Mouse (Mus musculus) small intestine, adult 2 months (tissue): ENCODE data around the gene Bcat1. TPM values are rescaled to one million over a fixed set of nuclear protein-coding genes. Genes with fewer than 3 reads are reported as not detected.

Experiments
- H3K27ac ChIP-seq: fragments of 200-500 bp; 2 replicates; pipeline ENCODE4 v1.5.1; 2012; ENCODE audit warnings: low read depth, low read length, control low read depth, inconsistent platforms; ENCODE audit not compliant: insufficient read depth
- H3K27me3 ChIP-seq: fragments of 200-500 bp; 2 replicates; pipeline ENCODE4 v1.6.1; 2012; ENCODE audit warnings: mild to moderate bottlenecking, moderate library complexity, low read length, inconsistent platforms; ENCODE audit not compliant: control insufficient read depth, insufficient read depth
- H3K36me3 ChIP-seq: fragments of 200-500 bp; 2 replicates; pipeline ENCODE4 v1.6.1; 2012; ENCODE audit warnings: mild to moderate bottlenecking, low read length, control low read depth, inconsistent platforms; ENCODE audit not compliant: control insufficient read depth, insufficient read depth
- H3K4me1 ChIP-seq: fragments of 200-500 bp; 2 replicates; pipeline ENCODE4 v1.6.1; 2012; ENCODE audit warnings: low read length, inconsistent platforms, mixed read lengths; ENCODE audit not compliant: control insufficient read depth, insufficient read depth, insufficient read length
- H3K4me3 ChIP-seq: fragments of 200-500 bp; 2 replicates; pipeline ENCODE4 v1.5.1; 2012; ENCODE audit warnings: low read depth, mild to moderate bottlenecking, control low read depth, inconsistent platforms, low read length, moderate library complexity
- CTCF ChIP-seq: fragments of 200-500 bp; IDR thresholded peaks from 2 replicates; pipeline ENCODE4 v1.5.1; 2012; ENCODE audit warnings: low read depth, mild to moderate bottlenecking, control low read depth, inconsistent platforms, low read length, moderate library complexity, mixed read lengths; ENCODE audit not compliant: insufficient replicate concordance, insufficient read length; ENCODE audit errors: extremely low read depth
- POLR2A ChIP-seq: fragments of 200-500 bp; IDR thresholded peaks from 2 replicates; pipeline ENCODE4 v1.6.1; 2012; ENCODE audit warnings: low read depth, mild to moderate bottlenecking, control low read depth, inconsistent platforms, low read length, moderate library complexity
- WGBS: fragments of 180-500 bp; shearing (Covaris S2); methylation state at CpG from one replicate; pipeline ENCODE4 v1.1.7; 2018; 5-methylcytosine and 5-hydroxymethylcytosine counted together
- polyA plus RNA-seq: library from polyadenylated mRNA; depleted of rRNA; stranded (reverse); fragments of >200 nt; gene quantifications from 2 replicates; pipeline ENCODE4 v1.2.3, GENCODE M21; 2012

Bcat1 gene
- polyA plus RNA-seq, 1 experiment = 0.22 TPM

DNA sequence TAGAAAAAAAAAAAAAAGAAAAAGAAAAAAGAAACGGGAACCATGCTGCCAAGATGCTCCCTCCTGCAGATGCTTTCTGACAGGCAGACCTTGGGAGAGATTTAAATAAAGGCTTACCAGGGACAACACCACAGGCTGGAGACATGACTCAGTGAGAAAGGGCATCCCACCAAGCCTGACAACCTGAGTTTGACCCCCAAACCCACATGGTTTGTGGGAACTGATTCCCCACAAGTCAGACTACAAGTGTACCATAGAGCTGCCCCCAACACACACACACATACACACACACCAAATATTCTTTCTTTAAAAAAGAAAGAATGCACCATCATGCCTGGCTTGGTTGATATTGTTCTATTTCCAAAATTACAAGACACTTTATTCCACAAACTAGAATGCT, 11.9 kb downstream of the Bcat1 start:
- H3K27me3 ChIP-seq = no peaks in the 10 kb centered on the region
- whole genome bisulfite sequencing = 40% methylated on average over 1 of the region's 1 CpGs
- H3K27ac ChIP-seq = no peak overlapping the region
- no peak overlapping the region for H3K4me3 ChIP-seq
- no peaks in the 10 kb centered on the region for H3K4me1 ChIP-seq
- no peaks in the 10 kb centered on the region for H3K36me3 ChIP-seq
- TF ChIP-seq POLR2A (no peak), CTCF (no peak)

DNA sequence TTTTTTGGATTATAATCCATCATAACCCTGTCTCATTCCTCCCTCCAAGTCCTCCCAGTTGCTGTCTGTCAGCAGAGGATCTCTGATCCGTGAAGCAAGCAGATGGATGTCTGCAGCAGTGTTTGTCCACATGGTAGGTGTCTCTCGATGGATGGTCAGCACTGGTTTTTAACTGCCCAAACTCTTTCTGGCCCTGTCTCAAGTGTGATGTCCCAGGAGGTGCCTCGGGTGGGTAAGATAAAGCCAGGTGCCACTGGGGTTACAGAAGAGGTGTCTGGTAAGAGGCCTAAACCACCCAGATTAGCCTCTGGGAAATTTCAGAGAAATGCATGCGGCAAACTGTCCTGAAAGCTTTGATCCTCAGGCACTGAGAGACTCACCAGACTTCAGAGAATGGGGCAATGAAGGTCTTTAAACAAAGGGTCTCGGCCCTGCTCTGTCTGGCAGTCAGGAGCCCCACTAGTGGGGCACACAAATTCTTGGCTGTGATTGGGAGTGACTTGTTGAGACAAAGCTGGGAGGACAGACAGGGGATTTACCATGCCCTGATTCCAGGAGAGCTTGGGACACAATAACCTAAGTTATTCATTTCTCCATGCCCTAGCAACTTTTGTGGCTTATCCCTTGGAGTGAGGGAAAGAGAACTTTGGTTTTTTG, 12.6 kb downstream of the Bcat1 start:
- Histone ChIP-seq H3K4me1 (no peaks in the 10 kb centered on the region), H3K36me3 (no peaks in the 10 kb centered on the region), H3K27ac (no peak overlapping the region), H3K27me3 (no peaks in the 10 kb centered on the region), H3K4me3 (no peak overlapping the region)
- TF ChIP-seq POLR2A = no peak
- no peak for TF ChIP-seq CTCF
- 65% methylated on average over 5 of the region's 5 CpGs for WGBS

DNA sequence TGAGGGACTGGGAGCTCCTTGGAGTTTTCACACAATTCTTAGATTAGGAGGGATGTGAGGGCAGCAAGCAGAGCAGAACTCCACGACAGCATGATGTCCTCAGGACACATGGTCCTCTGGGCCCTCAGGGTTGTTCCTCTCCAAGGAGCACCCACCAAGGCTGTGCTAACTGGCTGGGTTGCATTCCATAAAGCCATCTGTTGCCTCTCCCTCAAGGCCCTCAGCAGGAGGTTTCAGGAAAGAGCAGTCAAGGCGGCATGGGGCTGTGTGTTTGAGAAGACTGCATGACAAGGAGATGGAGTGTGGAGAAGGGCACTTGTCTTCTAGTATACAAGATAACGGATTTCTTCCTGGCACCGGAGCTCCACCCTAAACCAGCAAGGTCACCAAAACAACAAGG, 13.2 kb downstream of the Bcat1 start:
- no peaks in the 10 kb centered on the region for H3K27me3 ChIP-seq
- WGBS = 75% methylated on average over 4 of the region's 4 CpGs
- no peak overlapping the region for H3K27ac ChIP-seq
- H3K36me3 ChIP-seq = no peaks in the 10 kb centered on the region
- no peaks in the 10 kb centered on the region for H3K4me1 ChIP-seq
- no peak overlapping the region for H3K4me3 ChIP-seq
- TF ChIP-seq POLR2A (no peak), CTCF (no peak)

DNA sequence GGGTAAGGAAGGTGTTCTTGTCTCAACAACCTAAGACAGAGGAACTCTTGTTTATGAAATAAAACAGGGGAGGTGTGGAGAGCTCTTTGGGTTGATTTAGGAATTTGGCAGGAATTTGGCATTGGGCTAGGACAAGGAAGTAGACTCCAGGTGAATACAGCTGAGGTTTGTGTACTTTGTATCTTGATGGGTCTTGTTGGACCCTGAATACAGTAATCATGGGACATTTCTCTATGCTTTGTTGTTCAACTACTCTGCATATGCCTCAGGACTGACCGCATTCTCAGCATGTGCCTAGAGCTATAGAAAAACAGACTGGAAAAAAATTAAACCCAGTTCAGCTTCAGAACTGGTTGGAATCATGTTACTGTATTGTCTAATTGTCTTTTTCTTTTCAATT, 14.6 kb downstream of the Bcat1 start:
- Histone ChIP-seq H3K27me3 (no peaks in the 10 kb centered on the region), H3K27ac (no peak overlapping the region), H3K4me3 (no peak overlapping the region), H3K4me1 (no peaks in the 10 kb centered on the region), H3K36me3 (no peaks in the 10 kb centered on the region)
- TF ChIP-seq POLR2A (no peak), CTCF (no peak)
- WGBS = 93% methylated on average over 1 of the region's 1 CpGs

DNA sequence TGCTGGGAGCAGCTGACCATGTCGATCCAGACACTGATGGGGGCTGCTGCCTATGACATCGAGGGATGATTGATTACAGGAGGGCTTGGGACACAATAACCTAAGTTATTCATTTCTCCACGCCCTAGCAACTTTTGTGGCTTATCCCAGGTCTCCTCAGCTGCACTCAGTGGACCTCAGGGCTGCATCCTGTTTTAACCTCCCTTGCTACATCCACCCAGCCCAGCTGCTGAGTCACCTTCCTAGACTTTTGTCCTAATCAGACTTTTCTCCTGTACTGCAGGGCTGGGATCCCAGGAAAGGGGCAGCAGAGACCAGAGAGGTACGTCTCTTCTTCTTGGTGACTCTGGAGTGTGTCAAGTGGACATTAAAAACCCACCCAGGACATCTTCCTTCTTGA, 19.9 kb downstream of the Bcat1 start:
- 57% methylated on average over 4 of the region's 4 CpGs for WGBS
- H3K27ac ChIP-seq = no peak overlapping the region
- no peaks in the 10 kb centered on the region for H3K36me3 ChIP-seq
- H3K27me3 ChIP-seq = no peaks in the 10 kb centered on the region
- TF ChIP-seq CTCF (no peak), POLR2A (no peak)
- H3K4me1 ChIP-seq = no peaks in the 10 kb centered on the region
- no peak overlapping the region for H3K4me3 ChIP-seq

DNA sequence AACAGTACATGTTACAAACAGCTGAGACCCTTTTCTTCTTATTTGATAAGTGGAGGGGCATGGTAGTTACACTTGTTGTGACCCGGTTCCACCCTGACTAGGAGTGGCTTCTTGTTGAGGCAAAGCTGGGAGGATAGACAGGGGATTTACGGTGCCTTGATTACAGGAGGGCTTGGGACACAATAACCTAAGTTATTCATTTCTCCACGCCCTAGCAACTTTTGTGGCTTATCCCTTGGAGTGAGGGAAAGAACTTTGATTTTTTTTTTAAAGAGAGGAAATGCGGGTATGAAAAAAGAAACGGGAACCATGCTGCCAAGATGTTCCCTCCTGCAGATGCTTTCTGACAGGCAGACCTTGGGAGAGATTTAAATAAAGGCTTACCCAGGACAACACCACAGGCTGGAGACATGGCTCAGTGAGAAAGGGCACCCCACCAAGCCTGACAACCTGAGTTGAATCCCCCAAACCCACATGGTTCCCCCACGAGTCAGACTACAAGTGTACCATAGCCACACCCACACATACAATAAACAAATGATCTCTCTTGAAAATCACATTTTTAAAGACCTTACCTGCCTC, 20.6 kb downstream of the Bcat1 start:
- TF ChIP-seq CTCF (no peak), POLR2A (no peak)
- Histone ChIP-seq H3K4me1 (no peaks in the 10 kb centered on the region), H3K36me3 (no peaks in the 10 kb centered on the region), H3K27ac (no peak overlapping the region), H3K4me3 (no peak overlapping the region), H3K27me3 (no peaks in the 10 kb centered on the region)
- WGBS = 25% methylated on average over 6 of the region's 6 CpGs

DNA sequence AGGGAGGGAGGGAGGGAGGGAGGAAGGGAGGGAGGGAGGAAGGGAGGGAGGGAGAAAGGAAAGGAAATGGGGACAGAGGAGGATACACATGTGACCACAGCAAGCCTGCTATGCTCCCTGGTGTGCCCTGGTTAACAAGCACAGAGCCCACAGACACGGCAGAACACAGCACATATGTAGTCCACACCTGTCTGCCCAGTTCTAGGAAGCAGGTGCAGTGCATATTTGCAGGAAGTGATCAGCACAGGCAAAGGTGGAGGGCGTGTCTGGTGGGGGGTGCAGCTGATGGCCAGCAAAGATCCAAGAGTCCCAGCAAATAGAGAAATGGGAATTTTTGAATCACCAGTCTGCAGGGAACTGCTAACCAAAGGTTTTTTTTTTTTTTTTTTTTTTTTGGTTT, 23.3 kb downstream of the Bcat1 start:
- TF ChIP-seq CTCF (no peak), POLR2A (no peak)
- Histone ChIP-seq H3K27ac (no peak overlapping the region), H3K4me1 (peaks cover 3% of the 10 kb centered on the region; the same call in 1 of the 2 replicates), H3K4me3 (no peak overlapping the region), H3K27me3 (peaks cover 11% of the 10 kb centered on the region), H3K36me3 (no peaks in the 10 kb centered on the region)
- WGBS = 30% methylated on average over 2 of the region's 2 CpGs

DNA sequence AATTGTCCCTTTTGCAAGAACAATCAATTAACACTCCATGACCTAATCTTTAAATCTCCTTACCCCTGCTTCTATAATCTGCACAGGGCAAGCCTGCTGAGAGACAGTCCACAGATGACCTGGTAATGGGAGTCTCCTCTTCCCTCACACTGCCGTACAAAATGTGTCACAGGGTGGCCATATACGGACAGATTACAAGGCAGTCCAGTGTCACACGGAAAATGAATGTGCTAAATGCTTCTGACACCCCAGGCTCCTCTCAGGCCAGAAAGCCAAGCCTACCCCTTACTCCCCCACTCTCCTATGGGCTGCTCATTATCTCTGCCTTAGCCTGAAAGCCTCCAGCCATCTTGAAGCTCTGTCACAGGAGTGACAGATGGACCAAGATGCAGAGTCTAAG, 25.1 kb downstream of the Bcat1 start:
- no peaks in the 10 kb centered on the region for H3K36me3 ChIP-seq

More for the DNA sequence above, 25.1 kb downstream of the Bcat1 start:
- 60% methylated on average over 3 of the region's 3 CpGs for WGBS
- TF ChIP-seq POLR2A (no peak), CTCF (no peak)
- H3K27me3 ChIP-seq = peaks cover 11% of the 10 kb centered on the region
- H3K4me1 ChIP-seq = peaks cover 3% of the 10 kb centered on the region; the same call in 1 of the 2 replicates
- H3K27ac ChIP-seq = no peak overlapping the region
- no peak overlapping the region for H3K4me3 ChIP-seq
